Mouse (Mus musculus) megakaryocyte, embryonic 14.5 days (primary cell): ENCODE results near the gene Map2k5.

Source experiments
- FLI1 ChIP-seq: IDR thresholded peaks from 2 replicates; pipeline ENCODE4 v1.6.1; 2012; ENCODE audit warnings: low read length, inconsistent platforms, mixed read lengths
- GATA1 ChIP-seq: IDR thresholded peaks from 3 replicates; pipeline ENCODE4 v1.6.1; 2012; ENCODE audit warnings: mixed read lengths, low read length, inconsistent platforms, borderline replicate concordance

DNA sequence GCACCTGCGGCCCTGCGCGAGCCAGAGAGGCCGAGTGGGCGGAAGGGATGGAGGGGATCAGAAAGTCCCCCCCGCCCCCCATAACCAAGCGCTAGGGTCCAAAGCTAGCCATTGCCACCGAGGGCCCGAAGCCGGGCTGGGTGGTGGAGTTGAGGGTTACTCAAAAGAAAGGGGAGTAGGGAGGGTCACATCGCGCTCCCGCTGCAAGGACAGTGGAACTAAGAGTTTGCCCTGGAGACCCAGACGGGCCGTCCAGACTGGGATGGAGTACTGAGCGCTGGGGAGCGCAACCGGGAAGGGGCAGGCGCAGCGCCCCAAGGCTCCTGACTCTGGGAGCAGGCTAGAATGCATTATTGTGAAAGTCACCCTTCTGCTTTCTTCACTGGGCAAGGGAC is 228.3 kb downstream of the Map2k5 start:
- TF ChIP-seq GATA1 (no peak), FLI1 (no peak)
